Mouse (Mus musculus) bone marrow macrophage, adult 2 months (primary cell): ENCODE measurements around the gene Tomm6.

Experiments
- CTCF ChIP-seq: IDR thresholded peaks from 2 replicates; pipeline ENCODE4 v1.5.1; 2012; ENCODE audit warnings: low read depth, mild to moderate bottlenecking, low read length, moderate library complexity
- POLR2A ChIP-seq: IDR thresholded peaks from 2 replicates; pipeline ENCODE4 v1.6.1; 2012; ENCODE audit warnings: mild to moderate bottlenecking, low read depth, low read length, borderline replicate concordance

GRCm38 (mm10) chr17:47651953-47652352 is 36.2 kb downstream of the Tomm6 start:
- no peak for TF ChIP-seq CTCF
- TF ChIP-seq POLR2A: no peak
